Mouse (Mus musculus): ENCODE measurements around the gene Foxp1.

- no peak for TF ChIP-seq POLR2A (IDR thresholded peaks at IDR 0.05; ENCODE audit: insufficient read length, low read depth)
- no peak for TF ChIP-seq TCF12 (IDR thresholded peaks at IDR 0.05; ENCODE audit: insufficient read depth, poor library complexity, severe bottlenecking)
- no peak for TF ChIP-seq MAX (IDR thresholded peaks at IDR 0.05; ENCODE audit: low read depth)
- TF ChIP-seq POLR2AphosphoS2 (IDR thresholded peaks at IDR 0.05; ENCODE audit: insufficient read length, low read depth), result no peak
- TF ChIP-seq REST (IDR thresholded peaks at IDR 0.05; ENCODE audit: insufficient read depth, insufficient read length), result no peak
- TF ChIP-seq CEBPB (IDR thresholded peaks at IDR 0.05; ENCODE audit: insufficient read depth, poor library complexity, severe bottlenecking), result no peak
- no peak for TF ChIP-seq USF1 (IDR thresholded peaks at IDR 0.05; ENCODE audit: low read depth)
Measured at GRCm38 (mm10) chr6:99300235-99300634, 222.3 kb downstream of the Foxp1 start.
